Mouse (Mus musculus) midbrain, postnatal 0 days (tissue): ENCODE results near the gene Slc1a2. TPM values are rescaled to one million over a fixed set of nuclear protein-coding genes. Genes with fewer than 3 reads are reported as not detected.

Source experiments
- ATAC-seq: fragments of 200-750 bp; cut with Nextera tagmentation; 2 replicates; pipeline ENCODE4 v1.8.0; 2017; ENCODE audit warnings: moderate number of reproducible peaks, mild to moderate bottlenecking, moderate TSS enrichment, moderate library complexity; ENCODE audit not compliant: low FRiP score
- DNase-seq: peaks from one replicate; pipeline ENCODE4 v3.0.0-alpha.2; 2015; ENCODE audit warnings: low spot score
- H3K27ac ChIP-seq: fragments of 300-500 bp; sonication (generic); 2 replicates; pipeline ENCODE4 v1.5.1; 2014; ENCODE audit warnings: low read depth, mild to moderate bottlenecking, low read length, mixed read lengths
- H3K27me3 ChIP-seq: fragments of 300-500 bp; sonication (generic); 2 replicates; pipeline ENCODE4 v1.6.1; 2014; ENCODE audit warnings: low read length, control low read depth, mixed read lengths; ENCODE audit not compliant: insufficient read depth
- H3K36me3 ChIP-seq: fragments of 300-500 bp; sonication (generic); 2 replicates; pipeline ENCODE4 v1.6.1; 2014; ENCODE audit warnings: low read length, control low read depth, mixed read lengths; ENCODE audit not compliant: insufficient read depth
- H3K4me1 ChIP-seq: fragments of 300-500 bp; sonication (generic); 2 replicates; pipeline ENCODE4 v1.6.1; 2014; ENCODE audit warnings: mild to moderate bottlenecking, control low read depth, antibody characterized with exemption, low read length, mixed read lengths; ENCODE audit not compliant: insufficient read depth
- H3K4me2 ChIP-seq: fragments of 300-500 bp; sonication (generic); 2 replicates; pipeline ENCODE4 v1.6.1; 2014; ENCODE audit warnings: low read depth, mild to moderate bottlenecking, low read length, mixed read lengths; ENCODE audit not compliant: poor library complexity, severe bottlenecking
- H3K4me3 ChIP-seq: fragments of 300-500 bp; sonication (generic); 2 replicates; pipeline ENCODE4 v1.5.1; 2014; ENCODE audit warnings: low read depth, mild to moderate bottlenecking, low read length, moderate library complexity
- H3K9ac ChIP-seq: fragments of 300-500 bp; sonication (generic); replicated peaks from 2 replicates; pipeline ENCODE4 v1.6.1; 2014; ENCODE audit warnings: mild to moderate bottlenecking, low read length, moderate library complexity, mixed read lengths; ENCODE audit not compliant: poor library complexity, severe bottlenecking
- H3K9me3 ChIP-seq: fragments of 300-500 bp; sonication (generic); 2 replicates; pipeline ENCODE4 v1.6.1; 2016; ENCODE audit warnings: low read length, control low read depth
- CTCF ChIP-seq: IDR thresholded peaks from 2 replicates; pipeline ENCODE4 v1.5.1; 2016; ENCODE audit warnings: antibody characterized with exemption, mild to moderate bottlenecking
- WGBS: fragments of 180-500 bp; shearing (Covaris S2); extraction: QIAGEN DNeasy Blood & Tissue Kit; methylation state at CpG from one replicate; pipeline ENCODE4 v1.1.7; 2014; 5-methylcytosine and 5-hydroxymethylcytosine counted together
- polyA plus RNA-seq: library from polyadenylated mRNA; unstranded; fragments of >200 nt; fragmentation: Nextera tagmentation; extraction: Ambion mirVana; gene quantifications from 2 replicates; pipeline ENCODE4 v1.2.1, GENCODE M21; 2015
- total RNA-seq: library from RNA; depleted of rRNA; stranded (reverse); fragments of >200 nt; gene quantifications from 2 replicates; pipeline ENCODE4 v1.2.3, GENCODE M21; 2014

The Slc1a2 gene
- total and polyA plus RNA-seq, 2 experiments from 2014 or later, result 15.7 to 102 TPM

- Histone ChIP-seq H3K4me1 (no peaks in the 10 kb centered on the region), H3K27ac (no peak overlapping the region), H3K36me3 (peaks cover 7% of the 10 kb centered on the region), H3K4me3 (no peak overlapping the region), H3K27me3 (no peaks in the 10 kb centered on the region), H3K9me3 (no peaks in the 10 kb centered on the region), H3K9ac (no peak overlapping the region), H3K4me2 (no peak overlapping the region)
- DNase-seq, result no peak
- 97% methylated on average over 5 of the region's 5 CpGs for WGBS
- TF ChIP-seq CTCF, result no peak
- ATAC-seq, result no peak
Measured at GRCm38 (mm10) chr2:102772276-102772675, 113.8 kb downstream of the Slc1a2 start.

- Histone ChIP-seq H3K4me2 (no peak overlapping the region), H3K4me1 (no peaks in the 10 kb centered on the region), H3K36me3 (peaks cover 10% of the 10 kb centered on the region), H3K27ac (no peak overlapping the region), H3K9me3 (no peaks in the 10 kb centered on the region), H3K27me3 (no peaks in the 10 kb centered on the region), H3K9ac (no peak overlapping the region), H3K4me3 (no peak overlapping the region)
- no peak for TF ChIP-seq CTCF
- WGBS, result 80% methylated on average over 4 of the region's 4 CpGs
- no peak for DNase-seq
- ATAC-seq, result no peak
Measured at GRCm38 (mm10) chr2:102774700-102775099, 116.2 kb downstream of the Slc1a2 start.

GRCm38 (mm10) chr2:102775561-102775960 lies 117.1 kb downstream of the Slc1a2 start:
- Histone ChIP-seq H3K4me3 (no peak overlapping the region), H3K9me3 (no peaks in the 10 kb centered on the region), H3K27me3 (no peaks in the 10 kb centered on the region), H3K9ac (no peak overlapping the region), H3K4me2 (no peak overlapping the region), H3K27ac (no peak overlapping the region), H3K36me3 (peaks cover 10% of the 10 kb centered on the region), H3K4me1 (no peaks in the 10 kb centered on the region)
- 71% methylated on average over 1 of the region's 1 CpGs for WGBS
- TF ChIP-seq CTCF, result no peak
- ATAC-seq (no peak), DNase-seq (no peak)

GRCm38 (mm10) chr2:102778208-102778607 lies 119.7 kb downstream of the Slc1a2 start:
- no peaks in the 10 kb centered on the region for H3K9me3 ChIP-seq
- WGBS, result 92% methylated on average over 3 of the region's 3 CpGs

GRCm38 (mm10) chr2:102782751-102783150 lies 124.3 kb downstream of the Slc1a2 start:
- TF ChIP-seq CTCF, result no peak
- DNase-seq, result no peak
- no peak for ATAC-seq
- H3K4me2 ChIP-seq, result no peak overlapping the region
- H3K9ac ChIP-seq, result no peak overlapping the region
- no peak overlapping the region for H3K27ac ChIP-seq
- WGBS, result 83% methylated on average over 7 of the region's 7 CpGs
- H3K27me3 ChIP-seq, result no peaks in the 10 kb centered on the region
- H3K4me3 ChIP-seq, result no peak overlapping the region
- 0 out of 2 replicates have a peak, but pooled peaks cover 4% of the 10 kb centered on the region for H3K36me3 ChIP-seq
- H3K4me1 ChIP-seq, result no peaks in the 10 kb centered on the region
- H3K9me3 ChIP-seq, result no peaks in the 10 kb centered on the region

More at GRCm38 (mm10) chr2:102778208-102778607, 119.7 kb downstream of the Slc1a2 start:
- peaks cover 7% of the 10 kb centered on the region; the same call in 1 of the 2 replicates for H3K36me3 ChIP-seq
- TF ChIP-seq CTCF, result no peak
- H3K4me1 ChIP-seq, result no peaks in the 10 kb centered on the region
- DNase-seq (no peak), ATAC-seq (no peak)
- no peaks in the 10 kb centered on the region for H3K27me3 ChIP-seq
- no peak overlapping the region for H3K4me2 ChIP-seq
- H3K27ac ChIP-seq, result no peak overlapping the region
- H3K4me3 ChIP-seq, result no peak overlapping the region
- no peak overlapping the region for H3K9ac ChIP-seq

- H3K27ac ChIP-seq, result no peak overlapping the region
- ATAC-seq, result no peak
- H3K4me1 ChIP-seq, result no peaks in the 10 kb centered on the region
- H3K9me3 ChIP-seq, result no peaks in the 10 kb centered on the region
- TF ChIP-seq CTCF, result no peak
- H3K36me3 ChIP-seq, result peaks cover 3% of the 10 kb centered on the region; the same call in 1 of the 2 replicates
- no peak for DNase-seq
- no peak overlapping the region for H3K4me3 ChIP-seq
- 77% methylated on average over 4 of the region's 4 CpGs for WGBS
- H3K4me2 ChIP-seq, result no peak overlapping the region
- no peaks in the 10 kb centered on the region for H3K27me3 ChIP-seq
- H3K9ac ChIP-seq, result no peak overlapping the region
Measured at GRCm38 (mm10) chr2:102785696-102786095, 127.2 kb downstream of the Slc1a2 start.
